Mouse (Mus musculus): Measurements from ENCODE around the gene Otoa.

Otoa gene

DNA sequence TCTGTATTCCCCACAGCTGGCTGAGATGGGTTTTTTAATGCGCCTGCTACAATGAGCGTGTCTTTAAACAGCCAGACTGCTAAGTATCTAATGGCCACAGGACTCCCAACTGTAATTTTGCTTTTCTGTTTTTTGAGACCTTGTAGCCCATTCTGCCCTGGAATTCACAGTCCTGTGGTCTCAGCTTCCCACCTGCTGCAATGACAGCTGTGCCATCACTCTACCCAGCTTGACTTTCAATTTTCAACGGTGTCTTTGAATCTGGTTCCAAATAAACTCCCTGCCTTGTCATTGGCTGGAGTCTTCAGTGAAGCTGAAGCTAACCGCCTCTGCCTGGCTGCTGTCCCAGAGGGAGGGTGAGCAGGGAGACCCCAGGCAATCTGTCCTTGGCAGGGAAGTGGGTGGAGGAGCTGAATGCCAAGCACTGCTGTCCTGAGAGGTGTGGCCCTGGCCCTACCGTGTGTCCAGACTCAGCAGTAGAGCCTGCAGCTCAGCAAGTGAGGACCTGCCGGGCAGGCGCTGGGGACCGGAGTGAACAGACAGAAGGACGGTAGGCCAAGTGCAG is 1.6 kb downstream of the Otoa start:
- DNase-seq (ENCODE audit: low spot score in 2 of 2), result no peak

DNA sequence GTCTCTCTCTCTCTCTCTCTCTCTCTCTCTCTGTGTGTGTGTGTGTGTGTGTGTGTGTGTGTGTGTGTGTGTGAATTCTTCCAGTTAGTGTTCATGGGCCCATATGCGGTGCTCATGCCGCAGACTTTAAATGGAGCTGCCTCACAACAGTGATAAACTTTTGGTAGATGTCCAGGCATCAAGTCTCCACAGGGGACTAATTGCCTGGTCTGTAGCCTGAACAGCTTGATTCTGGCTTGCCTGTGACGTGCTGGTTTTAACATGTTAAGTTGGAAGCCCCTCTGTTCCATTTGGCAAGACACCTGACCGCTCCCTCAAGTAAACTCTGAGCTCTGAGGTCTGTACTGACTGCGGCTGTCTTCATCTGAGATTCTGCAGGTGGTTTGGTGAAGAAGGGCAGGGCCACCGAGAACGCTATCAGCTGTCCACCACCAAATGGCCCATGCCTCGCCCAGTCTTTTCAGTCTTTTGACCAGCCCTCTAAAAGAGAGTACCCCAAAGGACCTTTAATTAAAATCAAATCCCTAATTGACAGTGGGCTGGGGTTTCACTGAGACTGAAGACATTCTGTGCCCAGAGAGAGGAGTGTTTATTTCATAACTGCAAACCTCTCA is 3.5 kb downstream of the Otoa start:
- no peak for DNase-seq (ENCODE audit: low spot score in 2 of 2)

DNA sequence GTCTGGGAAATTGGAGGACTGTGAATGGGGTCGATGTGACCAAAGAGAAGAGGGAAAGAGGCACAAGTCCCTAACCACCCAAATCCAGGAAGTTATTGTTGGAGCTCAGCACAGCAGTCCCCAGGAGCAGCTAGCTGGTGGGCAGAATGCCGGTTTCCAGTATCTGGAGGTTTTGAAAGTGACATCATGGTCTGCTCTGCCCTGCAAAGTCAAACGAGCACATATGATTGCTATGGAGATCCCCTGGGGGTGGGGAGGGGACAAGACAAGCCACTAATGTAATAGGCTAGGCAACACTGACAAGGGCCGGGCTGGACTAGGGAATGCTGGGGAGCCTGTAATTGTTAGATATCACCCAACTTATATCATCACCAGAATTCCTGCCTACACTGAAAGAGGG is 4.0 kb downstream of the Otoa start:
- no peak for DNase-seq (ENCODE audit: low spot score in 2 of 2)

DNA sequence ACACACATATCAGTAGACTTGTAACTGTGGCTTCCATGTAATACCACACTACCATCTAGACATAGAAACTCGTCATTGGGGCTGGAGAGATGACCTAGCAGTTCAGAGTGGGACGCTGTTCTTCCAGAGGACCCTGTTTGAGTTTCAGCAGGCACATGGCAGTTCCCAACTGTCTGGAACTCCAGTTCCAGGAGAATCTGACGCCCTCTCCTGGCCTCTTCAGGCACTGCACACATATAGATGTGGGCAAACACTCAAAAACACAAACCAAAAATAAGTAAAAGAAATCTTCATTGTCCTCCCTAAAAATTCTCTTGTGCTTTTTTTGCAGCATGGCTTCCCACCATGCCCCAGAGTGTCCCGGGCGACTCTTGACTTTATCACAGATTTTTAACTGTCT is 7.3 kb downstream of the Otoa start:
- DNase-seq (ENCODE audit: low spot score in 2 of 2), result no peak

DNA sequence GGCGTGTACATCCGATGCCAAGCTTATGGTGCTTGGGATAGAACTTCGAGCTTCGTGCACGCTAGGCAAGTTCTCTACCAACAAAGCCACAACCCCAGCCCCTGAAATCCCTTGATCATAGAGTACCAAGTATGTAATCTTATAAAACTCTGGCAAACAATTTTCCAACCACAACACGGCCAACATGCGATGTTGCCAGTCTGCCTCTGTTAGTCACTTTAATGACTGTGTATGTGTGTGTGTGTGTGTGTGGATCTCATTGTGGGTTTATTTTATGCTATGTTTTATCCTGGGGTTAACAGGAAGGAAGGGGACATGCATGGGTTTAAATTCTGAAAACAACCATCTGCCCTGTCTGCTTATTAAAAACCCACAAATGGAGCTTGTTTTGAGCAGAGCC is 9.3 kb downstream of the Otoa start:
- DNase-seq (ENCODE audit: low spot score in 2 of 2), result no peak

DNA sequence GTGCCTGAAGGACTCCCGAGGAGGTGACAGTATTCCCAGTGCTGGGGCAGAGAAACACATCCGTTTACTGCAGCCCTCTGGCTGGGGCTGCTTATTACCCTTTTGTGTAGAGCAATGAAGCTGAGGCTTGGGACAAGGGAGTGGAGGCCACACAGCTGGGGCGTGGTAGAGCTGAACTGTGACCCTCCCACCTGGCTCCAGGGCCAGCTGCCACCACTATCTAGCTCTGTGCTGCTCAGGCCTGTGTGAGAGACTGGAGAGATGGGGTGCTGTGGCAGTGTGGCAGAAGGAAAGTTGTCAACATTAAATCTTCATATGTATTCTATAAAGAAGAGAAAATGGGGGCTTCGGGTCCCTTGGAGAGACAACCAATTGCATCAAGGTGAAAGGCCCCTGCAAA is 11.6 kb downstream of the Otoa start:
- DNase-seq (ENCODE audit: low spot score in 2 of 2), result no peak

DNA sequence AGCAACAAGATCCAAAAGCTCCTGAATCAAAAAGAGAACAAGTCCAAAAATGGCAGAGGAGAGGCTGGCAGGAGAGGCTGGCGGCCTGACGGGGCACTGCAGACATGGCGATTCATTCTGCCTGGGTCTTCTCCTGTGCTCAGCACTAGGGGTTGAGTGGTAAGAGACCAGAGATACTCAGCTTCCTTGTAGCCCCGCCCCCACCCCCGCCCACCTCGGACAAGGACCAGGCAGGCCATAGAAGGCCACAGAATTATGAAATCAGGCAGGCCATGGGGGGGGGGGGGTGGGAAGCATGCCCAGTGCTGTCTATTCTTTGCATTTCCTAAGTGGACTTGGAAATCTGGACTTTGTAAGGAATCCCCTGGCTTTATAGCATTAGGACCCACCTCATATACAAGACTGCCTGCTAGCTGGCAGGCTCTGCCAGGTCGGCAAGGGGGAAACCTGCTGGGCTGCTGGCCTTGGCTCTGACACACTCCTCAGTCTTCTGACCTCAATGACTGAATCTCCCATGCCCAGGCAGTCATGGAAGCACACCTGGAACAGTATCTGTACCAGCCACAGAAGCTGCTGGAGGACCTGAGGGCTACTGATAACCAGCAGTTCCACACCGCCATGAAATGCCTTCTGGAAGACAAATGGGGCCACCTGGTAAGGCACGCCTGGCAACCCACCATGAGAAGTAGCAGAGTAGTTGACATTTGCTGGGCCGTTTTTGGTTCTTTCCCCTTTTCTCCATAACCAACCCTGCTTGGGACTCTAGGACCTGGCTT is 17.4 kb downstream of the Otoa start:
- DNase-seq (ENCODE audit: low spot score in 2 of 2), result no peak

DNA sequence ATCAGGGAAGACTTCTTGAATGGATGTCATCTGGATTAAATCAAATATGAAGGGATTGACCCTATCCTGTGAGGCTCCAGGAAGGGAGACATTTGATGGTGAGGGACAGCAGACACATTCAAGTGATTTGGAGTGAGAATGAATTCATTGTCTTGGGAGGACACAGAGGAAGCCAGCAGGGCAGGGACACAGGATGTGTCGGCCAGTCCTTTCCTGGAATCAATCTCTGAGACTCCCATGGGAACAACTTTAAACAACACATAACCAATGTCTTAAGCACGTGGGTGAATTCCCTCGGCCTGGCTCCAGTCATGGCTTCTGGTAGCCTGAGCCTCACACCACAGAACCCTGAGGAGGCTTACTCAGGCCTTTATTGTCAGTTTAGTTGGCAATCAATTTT is 26.4 kb downstream of the Otoa start:
- no peak for DNase-seq (ENCODE audit: low spot score in 2 of 2)

DNA sequence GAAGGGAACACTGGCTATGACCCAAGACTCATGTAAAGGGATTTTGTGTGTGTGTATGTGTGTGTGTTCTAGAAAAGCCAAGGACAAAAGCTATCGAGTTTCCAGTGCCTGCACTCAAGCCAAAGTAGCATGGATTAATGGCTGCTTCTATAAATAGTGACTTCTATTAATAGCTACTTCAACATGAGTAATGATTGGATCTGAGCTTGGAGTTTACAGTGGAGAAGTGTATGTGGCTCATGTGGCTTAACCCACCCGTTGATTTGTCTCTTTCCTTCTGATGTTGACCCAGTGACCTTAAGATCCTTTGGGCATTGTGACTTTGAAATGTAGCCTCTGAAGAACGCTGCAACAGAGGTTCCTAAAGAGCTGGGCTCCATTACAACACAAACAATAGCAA is 29.9 kb downstream of the Otoa start:
- DNase-seq (ENCODE audit: low spot score in 2 of 2), result no peak

DNA sequence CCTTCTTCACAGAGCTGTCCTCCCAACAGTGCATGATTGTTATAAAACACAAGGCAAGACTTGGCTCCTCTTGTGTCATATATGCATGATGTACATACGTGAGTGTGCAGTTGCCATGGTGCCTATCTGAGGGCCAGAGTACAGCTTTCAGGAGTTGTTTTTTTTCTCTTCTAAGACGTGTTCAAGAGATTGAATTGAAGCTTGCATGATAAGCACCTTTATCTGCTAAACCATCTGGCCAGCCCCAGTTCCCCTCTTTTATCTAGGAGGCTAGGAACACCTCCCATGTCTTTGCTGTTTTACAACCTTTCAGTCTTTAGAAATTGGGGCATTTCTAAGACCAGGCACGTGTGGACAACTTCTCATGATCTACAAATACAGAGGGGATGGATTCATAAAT is 30.3 kb downstream of the Otoa start:
- no peak for DNase-seq (ENCODE audit: low spot score in 2 of 2)

DNA sequence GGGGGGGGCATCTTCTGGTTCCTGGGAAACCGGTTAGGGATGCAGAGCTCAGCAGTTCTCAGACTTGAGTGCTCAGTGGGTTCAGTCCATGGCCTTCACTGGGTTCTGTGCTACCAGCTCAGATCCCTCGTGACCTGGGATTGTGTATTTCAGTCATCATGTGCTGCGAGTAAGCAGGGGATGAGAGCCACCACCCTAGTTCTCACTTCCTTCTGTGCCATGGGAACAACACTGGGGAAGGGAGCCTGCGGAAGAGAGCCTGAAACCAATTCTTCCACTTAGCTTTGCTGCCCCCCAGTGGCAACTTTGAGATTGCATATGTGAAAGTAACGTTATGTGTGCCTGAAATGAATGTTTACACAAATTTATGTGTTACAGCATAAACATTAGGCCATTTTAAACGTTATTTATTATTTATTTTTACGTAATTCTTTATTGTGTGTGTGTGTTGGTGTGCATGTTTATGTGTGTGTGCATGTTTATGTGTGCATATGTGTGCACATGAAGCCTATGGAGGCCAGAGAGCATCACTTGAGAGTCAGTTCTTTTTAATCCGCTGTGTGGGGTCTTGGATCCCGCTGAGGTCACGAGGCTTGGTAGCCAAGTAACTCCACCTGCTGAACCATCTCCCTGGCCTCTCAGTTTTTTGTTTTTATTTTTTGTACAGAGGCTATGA is 38.8 kb downstream of the Otoa start:
- peak; percentile 20 to 50 for DNase-seq (ENCODE audit: low spot score in 2 of 2)

DNA sequence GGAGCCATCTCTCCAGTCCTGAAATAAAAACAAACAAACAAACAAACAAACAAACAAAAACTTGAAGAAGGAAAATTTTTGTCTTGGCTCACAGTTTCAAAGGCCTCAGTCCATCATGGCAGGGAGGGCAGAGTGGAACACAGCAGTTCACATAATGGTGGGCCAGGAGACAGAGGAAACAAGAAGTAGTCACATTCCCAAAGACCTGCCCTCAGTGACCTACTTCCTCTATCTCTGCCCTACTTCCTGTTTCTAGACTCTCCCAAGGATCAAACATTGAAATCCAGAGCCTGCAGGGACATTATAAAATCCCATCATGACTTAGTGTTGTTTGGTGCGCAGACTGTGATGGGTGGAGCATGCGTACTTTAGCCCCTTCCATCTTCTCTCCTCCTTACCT is 49.4 kb downstream of the Otoa start:
- no peak for DNase-seq (ENCODE audit: low spot score in 2 of 2)

DNA sequence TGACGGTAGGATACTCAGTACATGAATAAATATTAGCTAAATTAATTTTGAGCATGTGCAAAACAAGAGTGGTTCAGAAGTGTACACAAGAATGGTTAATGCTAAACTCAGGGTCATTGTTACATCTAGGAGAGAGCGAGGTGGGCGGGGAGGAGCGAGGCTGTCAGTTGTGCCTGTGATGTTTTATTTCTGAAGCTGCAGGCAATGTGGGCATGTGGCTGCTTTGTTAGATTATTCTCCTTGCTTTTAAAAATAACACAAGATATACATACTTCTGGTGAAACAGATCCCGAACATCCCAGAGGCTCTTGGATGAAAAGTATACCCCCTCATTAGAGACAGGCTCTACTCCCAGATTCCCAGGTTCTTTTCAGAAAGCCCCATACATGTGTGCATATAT is 59.8 kb downstream of the Otoa start:
- DNase-seq (ENCODE audit: low spot score in 2 of 2), result no peak

DNA sequence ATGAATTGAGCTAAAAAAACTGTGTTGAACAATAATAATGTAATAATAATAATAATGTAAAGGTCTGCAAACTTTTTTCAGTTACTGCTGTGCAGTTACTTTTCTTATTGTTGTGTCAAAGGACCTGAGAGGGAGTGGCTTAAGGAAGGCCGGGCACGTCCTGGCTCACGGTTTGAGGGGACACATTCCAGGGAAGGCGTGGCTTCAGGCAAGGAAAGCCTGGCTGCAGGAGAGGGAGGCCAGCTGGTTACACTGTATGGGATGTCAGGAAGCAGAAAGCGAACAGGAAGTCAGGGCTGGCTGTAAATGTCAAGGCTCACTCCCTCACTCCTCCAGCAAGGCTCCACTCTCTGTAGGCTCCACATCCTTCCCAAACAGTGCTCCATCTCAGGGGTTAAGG is 69.2 kb downstream of the Otoa start:
- no peak for DNase-seq (ENCODE audit: low spot score in 2 of 2)

DNA sequence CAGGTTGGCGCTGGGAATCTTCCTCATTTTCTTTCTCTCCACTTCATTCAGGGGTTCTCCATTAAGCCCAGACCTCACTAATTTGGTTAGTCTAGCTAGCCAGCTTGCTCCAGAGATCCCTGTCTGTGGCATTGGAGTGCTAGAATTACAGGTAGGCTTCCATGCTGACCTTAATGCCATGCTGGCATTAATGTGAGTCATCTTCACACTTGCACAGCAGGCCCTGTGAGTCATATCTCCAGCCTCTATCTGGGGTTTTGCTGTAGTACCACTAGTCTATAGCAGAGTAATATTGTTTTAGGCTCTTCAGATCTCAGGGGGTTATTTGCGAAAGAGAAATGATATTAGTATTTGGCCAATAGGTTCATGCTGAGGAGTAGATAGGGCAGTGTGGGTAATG is 70.7 kb downstream of the Otoa start:
- no peak for DNase-seq (ENCODE audit: low spot score in 2 of 2)

DNA sequence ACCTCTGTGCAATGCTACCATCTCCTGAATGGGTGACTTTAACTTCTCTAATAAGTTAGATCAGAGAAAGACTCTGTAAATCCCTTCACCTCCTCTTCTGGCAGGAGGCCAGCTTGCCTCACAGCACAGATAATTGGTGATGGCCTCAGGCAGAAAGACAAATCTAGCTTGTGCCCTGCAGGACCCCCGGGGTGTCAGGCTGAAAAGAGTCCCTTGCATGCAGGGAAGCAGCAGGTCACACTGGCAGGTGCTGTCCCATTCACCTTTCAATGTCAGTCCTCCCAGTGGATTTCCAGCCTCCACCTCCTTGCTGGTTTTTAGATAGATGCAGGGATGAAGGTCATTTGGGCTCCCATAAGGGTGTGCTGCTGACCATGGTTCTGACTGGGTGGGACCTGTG is 84.2 kb downstream of the Otoa start:
- no peak for DNase-seq (ENCODE audit: low spot score in 2 of 2)

DNA sequence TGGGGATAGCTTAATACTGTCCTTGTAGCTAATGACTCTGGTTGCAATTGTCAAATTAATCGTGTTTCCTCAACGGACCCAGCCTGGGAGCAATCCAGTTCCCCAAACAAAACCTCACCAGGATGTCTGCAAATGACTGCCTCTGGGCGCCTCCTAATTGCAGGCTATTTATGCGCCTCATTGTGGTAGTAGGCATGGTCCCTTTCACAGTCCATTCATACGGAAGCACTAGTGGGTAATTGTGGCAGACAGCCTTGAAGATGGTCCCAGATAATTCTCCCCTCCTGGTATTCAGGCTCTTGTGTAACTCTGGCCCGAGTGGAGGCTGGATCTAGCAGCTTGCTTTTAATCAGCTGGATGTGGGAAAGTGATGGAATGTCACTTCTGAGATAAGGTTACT is 90.4 kb downstream of the Otoa start:
- no peak for DNase-seq (ENCODE audit: low spot score in 2 of 2)

DNA sequence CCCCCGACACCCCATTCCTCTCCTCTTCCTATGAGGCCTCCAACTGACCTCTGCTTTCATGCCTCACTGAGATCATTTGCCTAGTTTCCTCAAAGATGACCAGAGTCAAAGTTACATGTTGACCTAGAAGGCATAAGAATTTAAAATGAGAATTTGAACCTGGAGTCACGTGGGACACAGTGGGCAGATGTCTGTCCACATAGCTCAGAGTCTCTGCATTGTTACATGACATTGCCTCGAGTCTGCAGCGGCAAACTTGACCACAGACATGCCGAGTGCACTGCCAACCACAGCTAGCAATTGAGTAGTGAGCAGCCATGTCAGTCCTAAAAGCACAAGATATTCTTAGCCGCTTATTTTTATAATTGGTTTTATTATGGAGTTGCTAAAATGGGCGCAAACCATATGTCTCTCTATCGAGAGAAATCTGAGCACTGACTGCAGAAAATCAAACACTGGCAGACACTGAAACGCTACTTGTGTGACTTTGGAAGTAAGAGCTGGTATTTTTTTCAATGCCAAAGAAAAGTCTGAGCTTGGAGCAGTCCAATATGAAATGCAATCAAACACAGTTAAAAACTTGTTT is 105.8 kb downstream of the Otoa start:
- no peak for DNase-seq (ENCODE audit: low spot score in 2 of 2)

DNA sequence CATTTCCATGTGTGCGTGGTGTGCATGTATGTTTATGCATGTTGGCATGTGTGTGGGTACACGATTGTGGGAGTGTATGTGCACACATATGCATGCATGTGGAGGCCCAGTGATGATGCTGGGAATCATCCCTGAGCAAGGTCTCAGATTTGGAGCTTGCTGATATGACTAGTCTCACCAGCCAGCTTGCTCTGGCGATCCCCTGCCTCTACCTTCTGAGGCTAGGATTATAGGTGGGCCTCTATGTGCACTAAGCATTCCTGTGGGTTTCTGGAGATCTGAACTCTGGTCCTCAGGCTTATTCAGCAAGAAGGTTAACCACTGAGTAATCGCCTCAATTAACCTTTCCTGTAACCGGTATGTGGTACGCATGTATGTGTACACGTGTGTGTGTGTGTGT is 107.5 kb downstream of the Otoa start:
- no peak for DNase-seq (ENCODE audit: low spot score in 2 of 2)

DNA sequence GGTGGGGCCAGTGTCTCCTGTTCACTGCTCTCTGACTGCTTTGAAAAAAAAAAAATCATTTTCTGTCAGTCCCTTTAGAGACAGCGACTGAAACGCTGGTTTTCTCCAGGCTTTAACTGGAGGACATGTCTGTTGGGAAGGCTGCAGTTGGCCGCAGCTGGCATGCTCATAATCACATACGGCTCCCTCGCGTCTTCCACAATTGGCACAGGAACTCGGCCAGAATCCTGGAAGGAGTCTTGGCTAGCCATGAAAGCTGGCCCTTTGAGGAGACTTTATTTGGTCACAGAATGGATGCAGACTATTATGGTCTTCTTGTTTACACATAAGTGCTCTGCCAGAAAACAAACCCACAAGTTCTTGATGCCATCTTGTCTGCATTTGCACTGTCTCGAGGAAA is 117.5 kb downstream of the Otoa start:
- DNase-seq (ENCODE audit: low spot score in 2 of 2), result no peak

DNA sequence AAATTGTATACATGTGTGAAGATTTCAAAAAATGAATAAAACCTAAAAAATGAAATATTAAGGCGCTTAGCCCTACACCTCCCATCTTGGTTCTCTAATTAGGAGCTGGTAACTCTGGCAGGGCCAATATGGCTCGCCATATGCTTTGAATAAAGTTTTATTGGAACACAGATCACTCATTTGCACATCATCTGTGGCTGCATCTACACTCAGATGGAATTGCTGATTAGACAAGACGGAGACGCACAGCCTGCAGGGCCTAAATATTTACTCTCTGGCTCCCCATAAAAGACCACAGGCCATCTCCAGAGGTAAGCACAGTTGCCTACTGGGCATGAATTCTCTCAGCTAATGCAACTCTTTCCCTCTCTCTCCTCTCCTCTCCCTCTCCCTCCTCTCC is 130.4 kb downstream of the Otoa start:
- no peak for DNase-seq (ENCODE audit: low spot score in 2 of 2)
